Mouse (Mus musculus) heart, adult 11 months (tissue): ENCODE results near the gene Shld1.

Experiments
- DNase-seq: peaks from one replicate; pipeline ENCODE4 v3.0.0; 2022

Gene Shld1

DNA sequence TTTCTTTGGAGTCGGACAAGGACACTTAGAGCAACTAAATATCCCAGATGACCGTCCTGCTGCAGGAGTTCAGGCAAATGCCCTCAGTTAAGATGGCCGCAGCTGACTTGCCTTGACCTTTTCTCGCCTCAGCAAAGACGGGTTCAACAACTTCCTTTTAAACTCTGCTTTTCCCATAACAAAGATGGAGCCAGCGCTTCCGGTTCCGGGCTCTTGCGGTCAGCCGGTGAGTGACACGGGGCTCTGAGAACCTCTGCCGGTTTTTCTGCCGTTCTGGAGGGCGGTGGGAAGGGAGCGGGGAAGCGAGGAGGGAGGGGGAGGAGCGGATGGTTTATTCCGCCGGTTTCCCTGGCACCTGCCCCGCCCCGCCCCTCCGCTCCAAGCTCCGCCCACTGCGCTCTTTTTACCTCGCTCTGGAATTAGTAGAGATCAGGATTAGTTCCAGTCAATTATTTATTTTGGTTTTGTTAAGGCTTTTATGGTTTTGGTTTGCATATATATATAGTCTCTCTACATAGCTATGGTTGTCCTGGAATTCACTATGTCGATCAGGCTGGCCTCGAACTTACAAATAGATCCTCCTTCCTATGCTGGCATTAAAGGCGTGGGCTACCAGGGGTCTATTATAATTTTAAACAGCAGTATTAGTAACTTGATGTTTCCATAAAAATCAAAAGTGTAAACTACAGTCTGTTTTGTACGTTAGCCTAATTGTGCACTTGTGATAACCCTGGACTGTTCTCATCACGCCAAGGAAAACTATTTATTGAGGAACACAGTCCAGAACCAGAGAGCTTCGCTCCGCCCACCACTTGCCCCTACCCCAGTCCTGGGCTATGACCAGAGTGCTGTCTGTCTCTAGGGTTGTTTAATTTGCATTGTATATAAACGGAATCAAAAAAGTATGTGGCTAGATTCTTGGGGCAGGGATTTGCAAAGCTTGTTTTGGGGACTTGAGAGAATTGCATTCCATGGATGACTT, at the start of gene Shld1:
TSS of gene Shld1 (plus strand) at position 176 of the 982 bp plus-strand sequence.
- peak; percentile 99 for DNase-seq

- peak; percentile 77 for DNase-seq
These were observed 48.4 kb upstream of the Shld1 start for GRCm38 (mm10) chr2:132638306-132638705.

- peak; percentile 98 for DNase-seq
These were observed 47.4 kb upstream of the Shld1 start for GRCm38 (mm10) chr2:132639337-132639736.

DNA sequence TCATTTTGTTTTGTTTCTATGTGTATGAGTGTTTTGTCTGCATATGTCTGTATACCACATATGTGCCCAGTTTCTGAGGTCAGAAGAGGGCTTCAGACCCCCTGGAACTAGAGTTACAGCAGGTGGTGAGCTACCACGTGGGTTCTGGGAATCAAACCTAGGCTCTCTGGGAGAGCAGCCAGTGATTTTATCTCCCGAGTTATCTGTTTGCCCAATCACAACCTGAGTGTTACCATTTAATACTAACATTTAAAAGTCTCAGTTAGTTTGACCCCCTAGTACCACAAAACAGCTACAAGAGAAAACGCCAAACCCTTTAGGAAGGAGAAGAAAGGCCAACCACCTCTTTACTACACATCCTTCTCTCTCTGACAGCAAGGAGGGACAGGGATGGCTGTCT, 45.5 kb upstream of the Shld1 start:
- peak; percentile 49 for DNase-seq

- DNase-seq, result peak; percentile 84
These were observed 43.6 kb upstream of the Shld1 start for GRCm38 (mm10) chr2:132643161-132643560.

GRCm38 (mm10) chr2:132646856-132647745, 39.6 kb upstream of the Shld1 start:
- no peak for DNase-seq

DNA sequence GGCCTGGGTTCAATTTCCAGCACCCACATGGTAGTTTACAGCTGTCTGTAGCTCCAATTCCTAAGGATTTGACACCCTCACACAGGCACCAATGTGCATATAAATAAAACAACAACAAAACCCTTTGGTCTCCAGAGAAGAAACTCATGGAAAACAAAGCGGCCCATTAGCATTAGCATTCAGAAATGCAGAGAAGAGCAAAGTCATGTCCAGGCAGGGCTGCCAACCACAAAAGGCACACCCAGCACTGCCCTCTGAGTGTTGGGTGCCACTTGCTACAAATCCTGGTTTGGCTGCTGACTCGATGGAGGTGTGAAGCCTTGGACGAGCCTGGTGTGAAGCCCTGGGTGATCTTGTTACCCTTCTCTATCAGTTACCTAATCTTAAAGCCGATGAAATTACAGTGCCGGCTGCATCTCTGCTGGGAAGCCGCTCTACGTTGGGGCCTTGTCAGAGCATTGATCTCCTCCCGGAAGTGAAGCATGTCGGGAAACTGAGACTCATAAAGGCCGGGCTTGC, 37.3 kb upstream of the Shld1 start:
- no peak for DNase-seq

- no peak for DNase-seq
These were observed 36.2 kb upstream of the Shld1 start for GRCm38 (mm10) chr2:132650546-132650945.

- DNase-seq, result peak; percentile 83
These were observed 34.3 kb upstream of the Shld1 start for GRCm38 (mm10) chr2:132652476-132652875.

DNA sequence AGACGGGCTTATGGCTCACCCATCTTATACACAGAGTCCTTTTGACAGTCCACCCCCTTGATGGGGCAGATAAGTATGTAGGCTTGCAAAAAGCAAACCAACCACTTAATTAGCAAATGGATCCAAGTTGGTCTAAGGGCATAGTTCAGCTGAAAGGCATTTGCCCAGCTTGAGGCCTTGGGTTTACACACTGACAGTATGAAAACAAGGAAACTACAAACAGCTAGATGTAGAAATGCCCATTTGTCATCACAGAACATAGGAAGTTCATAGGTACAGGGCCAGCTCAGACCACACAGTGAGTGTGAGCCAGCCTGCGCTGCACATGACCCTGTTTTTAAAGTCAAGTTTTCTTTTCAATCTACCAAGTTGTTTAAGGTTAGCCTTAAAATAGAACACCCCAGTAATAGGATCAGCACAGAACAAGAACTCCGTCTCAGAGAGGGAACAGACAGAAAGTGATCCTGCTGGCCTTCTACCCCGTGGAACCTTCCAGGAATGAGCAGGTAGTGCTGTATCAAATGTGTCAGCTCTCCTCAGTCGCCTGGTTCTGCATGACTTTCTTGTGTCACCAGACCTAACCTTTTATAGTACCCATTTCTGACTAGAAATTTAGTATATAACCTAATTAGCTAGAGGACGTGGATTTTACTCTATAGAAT, 31.8 kb upstream of the Shld1 start:
- DNase-seq, result peak; percentile 46

DNA sequence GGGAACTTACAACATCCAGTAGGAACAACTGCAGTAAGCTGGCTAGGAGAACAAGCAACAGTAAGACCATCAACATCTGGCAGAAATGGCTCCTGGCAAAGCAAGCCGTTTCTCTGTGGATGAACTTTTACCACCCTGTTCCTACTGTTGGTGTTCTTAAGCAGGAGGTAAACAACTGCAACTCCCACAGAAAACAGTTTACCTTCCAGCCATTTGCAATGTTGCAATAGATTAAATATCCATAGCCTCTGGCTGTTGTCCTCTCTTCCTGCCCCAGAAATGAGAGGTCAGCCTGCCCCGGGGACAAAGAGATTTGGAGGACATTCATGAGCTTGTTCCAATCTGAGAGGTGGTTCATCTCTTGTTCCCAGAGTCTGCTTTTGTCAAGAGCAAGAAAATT, 29.5 kb upstream of the Shld1 start:
- DNase-seq, result peak; percentile 67

- peak; percentile 60 for DNase-seq
These were observed 28.2 kb upstream of the Shld1 start for GRCm38 (mm10) chr2:132658412-132659120.

DNA sequence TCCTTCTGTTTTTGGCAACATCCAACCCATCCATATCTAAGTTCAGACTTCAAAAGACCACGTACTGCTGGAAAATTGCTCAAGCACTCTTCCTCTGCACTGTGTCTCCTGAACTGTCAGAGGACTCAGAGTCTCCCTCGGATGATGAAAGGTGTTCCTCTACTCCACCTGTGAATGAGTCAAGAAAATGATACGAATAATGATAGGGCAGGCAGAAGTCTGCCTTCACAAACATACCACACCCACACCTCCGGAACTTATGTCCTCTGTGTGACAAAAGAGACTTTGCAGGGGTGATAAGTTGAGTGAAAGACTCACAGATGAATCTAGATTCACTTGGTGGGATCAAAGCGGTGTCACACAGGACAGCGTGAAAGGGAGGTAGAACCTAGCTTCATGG, 17.6 kb upstream of the Shld1 start:
- peak; percentile 57 for DNase-seq

- DNase-seq, result no peak
These were observed 16.4 kb upstream of the Shld1 start for GRCm38 (mm10) chr2:132670290-132670689.

DNA sequence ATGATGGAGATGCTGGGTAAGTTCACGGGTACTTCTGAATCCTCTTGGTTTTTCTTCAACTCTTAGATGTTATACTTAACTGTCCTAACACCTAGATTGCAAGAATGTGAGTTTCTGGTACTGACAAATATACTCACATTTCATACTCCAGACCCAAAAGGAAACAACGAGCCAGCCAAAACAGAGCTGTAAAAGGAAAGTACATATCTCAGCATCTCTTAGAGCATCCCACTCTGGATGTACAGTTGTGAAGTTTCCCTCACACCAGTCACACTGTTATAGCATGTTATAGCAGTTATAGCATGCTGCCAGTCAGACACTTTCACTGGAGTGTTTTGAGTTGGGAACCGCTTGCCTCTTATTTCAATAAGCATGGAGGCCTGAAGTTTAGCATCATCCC, 14.6 kb upstream of the Shld1 start:
- DNase-seq, result peak; percentile 25

DNA sequence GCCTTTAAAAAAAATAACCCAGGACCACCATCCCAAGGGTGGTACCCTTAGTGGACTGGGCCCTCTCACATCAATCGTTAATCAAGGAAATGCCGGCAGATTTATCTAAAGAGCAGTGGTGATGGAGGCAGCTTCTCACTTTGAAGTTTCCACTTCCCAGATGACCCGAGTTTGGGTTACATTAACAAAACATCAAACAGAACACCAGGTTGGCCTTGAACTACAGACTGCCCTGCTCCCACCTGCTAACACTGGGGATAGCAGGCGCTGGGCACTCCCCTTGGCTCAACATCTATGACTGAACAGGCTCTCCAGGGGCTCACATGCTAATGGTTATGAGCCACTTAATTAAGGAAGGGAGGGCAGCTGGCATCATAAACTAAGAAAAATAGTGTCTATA, 10.6 kb upstream of the Shld1 start:
- DNase-seq, result peak; percentile 63

DNA sequence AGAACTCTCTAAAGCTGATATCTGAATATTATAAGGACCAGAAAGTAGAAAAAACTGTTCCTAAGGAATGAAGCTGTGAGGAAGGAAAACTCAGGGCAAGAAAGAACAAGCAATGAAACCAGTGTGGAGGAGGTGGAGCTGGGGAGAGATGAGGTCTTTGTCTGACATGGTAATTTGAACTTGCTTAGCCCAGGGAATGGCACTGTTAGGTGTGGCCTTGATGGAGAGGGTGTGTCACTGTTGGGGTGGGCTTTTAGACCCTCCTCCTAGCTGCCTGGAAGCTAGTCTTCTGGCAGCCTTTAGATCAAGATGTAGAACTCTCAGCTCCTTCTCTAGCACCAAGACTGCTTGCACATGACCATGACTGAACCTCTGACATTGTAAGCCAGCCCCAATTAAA, 1.7 kb upstream of the Shld1 start:
- no peak for DNase-seq

- DNase-seq, result peak; percentile 91
These were observed 1.9 kb downstream of the Shld1 start for GRCm38 (mm10) chr2:132688611-132689021.

DNA sequence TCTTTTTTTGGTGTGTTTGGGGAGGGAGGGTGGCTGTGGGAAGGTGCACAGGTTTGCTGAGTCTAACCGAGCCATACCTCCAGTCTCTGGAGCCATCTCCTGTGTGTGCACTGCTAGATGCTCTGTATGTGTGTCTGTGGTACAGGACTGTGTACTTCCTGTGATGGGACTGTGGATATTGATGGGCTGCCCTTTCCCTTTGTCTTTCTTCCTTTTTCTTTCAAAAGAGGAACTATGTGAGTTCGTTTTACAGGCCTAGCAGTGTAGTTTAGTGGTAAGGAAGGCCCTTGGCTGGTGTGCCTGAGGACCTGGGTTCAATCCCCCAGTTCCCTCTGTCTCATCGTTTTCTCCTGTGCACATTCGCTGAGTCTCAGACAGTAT, 2.4 kb downstream of the Shld1 start:
- no peak for DNase-seq

GRCm38 (mm10) chr2:132689569-132690231, 3.0 kb downstream of the Shld1 start:
- DNase-seq, result peak; percentile 99

DNA sequence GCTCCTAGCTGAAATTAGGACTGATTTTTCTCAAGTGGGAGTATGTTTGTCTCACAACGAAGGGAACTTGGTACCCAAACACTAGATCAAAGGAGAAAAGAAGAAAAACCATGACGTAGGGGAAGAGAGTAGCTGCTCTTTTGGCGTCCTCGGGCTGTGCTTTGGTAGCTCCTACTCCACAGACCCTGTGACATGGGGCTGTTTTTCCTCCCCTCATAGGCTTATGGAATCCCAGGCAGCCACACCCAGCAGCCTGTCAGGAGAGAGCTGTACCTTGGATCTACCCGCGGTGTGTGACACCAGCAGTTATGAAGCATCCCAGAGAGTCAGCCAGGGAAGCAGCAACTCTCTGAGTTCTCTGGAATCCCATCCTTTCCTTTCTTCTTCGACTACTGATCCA, 5.0 kb downstream of the Shld1 start:
- DNase-seq, result peak; percentile 97
